Mouse (Mus musculus): Measurements from ENCODE around the gene Nt5dc3. TPM values are rescaled to one million over a fixed set of nuclear protein-coding genes. Genes with fewer than 3 reads are reported as not detected.
A peak's percentile ranks its signal among the peaks of the same experiment; 100 is the strongest.

Nt5dc3 gene
- total RNA-seq, 2 experiments from 2014 or later = 35.7 to 60.4 TPM

DNA sequence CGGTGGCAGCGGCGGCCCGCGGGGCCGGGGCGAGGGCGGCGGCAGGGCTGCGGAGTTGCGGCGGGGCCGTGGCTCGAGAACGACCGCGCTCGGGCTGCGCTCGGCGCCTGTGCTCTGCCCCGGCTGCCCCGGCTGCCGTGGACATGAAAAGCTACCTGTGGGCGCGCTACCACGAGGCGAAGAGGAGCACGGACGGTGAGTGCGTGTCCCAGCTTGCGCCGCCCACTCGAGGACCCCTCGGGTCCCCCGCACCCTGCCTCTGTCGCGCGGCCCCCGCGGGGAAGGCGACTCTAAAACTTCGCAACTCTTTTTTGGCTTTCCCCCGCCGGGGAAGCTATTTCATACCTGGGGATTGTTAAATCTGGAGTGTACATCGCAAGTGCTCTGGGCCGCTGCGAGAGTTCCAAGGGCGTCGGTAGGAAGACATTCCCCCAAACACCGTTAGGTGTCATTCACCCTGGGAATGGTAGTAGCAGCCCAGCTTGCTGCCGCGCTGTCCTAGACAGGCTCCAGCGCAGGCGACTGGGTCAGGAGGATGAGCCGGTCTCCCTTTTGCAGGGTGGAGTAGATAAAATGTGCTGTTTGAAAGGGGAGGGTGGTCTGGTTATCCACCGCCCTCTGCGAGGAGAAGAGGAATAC is 431 bp downstream of the Nt5dc3 start:
- DNase-seq = peak; percentile 50 to 57

DNA sequence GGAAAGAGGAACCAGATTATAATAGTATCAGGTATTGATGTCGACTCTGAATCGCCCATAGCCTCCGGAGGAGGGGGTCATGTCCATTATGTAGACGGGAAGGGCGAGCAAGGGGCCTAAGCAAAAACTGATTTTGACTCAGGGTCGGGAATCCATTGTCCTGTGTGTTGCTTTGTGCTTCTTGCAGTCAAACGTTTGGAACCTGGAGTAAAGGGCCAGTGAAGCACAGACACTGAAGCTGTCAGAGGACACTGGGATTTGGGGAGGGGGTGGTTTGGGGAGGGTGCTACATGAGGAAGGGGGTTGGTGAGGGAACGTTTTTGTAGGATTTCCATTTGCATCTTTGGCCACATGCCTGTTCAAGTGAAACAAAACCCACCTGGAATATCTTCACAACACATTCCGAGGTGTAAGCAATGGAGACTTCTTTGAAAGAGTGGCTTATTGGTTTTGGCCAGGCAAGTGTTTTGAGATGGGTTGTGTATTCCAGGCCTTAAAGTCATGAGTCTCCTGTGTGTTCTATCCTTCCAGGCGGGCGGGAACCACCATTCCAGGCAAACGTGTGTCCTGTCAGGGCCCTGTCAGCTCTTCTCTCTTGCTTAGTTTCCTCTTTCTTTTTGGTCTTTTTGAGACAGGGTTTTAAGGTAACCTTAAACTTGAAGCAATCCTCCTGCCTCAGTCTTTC is 1.2 kb downstream of the Nt5dc3 start:
- DNase-seq = no peak

DNA sequence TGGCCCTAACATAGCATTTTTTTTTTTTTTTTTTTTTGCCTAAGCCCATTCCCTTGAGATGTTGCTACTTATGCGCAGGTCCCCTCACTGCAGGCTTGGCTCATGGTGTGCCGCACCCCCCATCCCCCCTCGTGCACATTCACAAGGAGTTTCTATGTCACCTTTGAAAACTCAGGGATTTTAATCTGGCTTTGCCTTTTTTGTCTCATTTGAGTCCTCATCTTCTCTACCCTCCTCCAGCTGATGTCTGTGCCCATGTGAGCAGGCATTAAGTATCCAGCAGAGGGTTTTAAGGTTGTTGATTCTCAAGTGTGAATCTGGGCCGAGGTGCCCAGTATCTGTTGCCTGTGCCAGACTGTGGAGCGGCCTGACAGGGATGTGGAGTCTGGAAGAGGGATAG is 2.8 kb downstream of the Nt5dc3 start:
- DNase-seq = no peak

DNA sequence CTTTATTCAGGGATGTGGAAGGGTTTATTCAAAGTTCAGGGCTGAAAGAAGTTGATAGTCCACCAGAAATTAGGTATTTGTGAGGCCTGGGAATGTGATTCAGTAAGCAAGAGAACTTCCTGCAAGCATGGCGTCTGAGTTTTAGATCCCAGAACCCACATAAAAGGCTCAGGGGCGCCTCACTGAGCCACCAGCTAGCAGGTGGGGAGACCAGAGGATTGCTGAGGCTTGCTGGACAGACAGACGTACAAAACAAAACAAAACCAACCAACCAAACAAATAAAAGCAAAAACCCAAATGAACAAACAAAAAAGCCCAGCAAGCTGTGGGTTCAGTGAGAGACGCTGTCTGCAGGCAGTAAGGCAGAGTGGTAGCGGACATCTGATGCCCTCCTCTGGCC is 3.9 kb downstream of the Nt5dc3 start:
- DNase-seq = no peak

- DNase-seq = no peak
These were observed 4.8 kb downstream of the Nt5dc3 start for GRCm38 (mm10) chr10:86783561-86783960.

DNA sequence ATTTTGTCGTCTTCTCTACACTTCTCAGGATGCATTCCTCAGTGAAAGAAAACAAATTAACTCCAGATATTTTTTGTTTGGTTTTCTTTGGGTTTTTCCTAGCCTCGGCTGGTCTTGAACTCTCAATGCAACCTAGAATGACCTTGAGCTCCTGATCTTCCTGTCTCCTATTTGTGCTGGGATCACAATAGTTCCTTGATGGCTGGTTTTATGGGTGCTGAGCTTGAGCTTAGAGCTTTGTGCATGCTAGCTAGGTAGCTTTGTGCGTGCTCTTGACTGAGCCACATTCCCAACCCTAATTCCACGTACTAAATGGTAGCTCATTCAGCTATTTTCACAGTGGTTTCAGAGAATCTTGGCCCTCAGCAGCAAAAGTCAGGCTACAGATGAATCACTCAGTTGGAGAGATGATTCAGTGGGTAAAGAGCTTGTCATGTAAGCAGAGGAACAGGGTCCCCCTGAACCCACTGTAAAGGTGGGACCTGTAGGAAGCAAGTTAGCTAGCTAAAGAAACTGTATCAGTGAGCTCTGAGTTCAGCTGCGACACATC is 5.4 kb downstream of the Nt5dc3 start:
- no peak for DNase-seq

DNA sequence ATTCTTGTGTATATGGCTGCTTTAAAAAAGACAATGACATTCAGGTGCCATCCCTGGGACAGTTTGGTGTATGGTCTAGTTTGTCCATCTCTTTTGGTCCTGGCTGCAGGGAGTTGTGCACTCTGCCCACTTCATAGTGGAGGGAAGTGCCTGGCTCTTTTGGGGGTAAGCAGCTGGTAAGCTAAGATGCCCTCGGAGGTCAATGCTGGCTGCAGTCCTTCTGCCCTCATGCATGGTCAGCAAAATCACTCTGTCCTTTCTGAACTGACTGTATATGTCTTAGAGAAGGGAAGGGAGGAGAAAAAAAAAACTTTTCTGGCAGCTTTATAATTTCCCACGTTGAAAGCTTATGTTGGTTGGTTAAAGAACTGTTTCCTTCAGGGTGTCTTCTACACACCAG is 6.6 kb downstream of the Nt5dc3 start:
- no peak for DNase-seq

GRCm38 (mm10) chr10:86786083-86786482 is 7.3 kb downstream of the Nt5dc3 start:
- no peak for DNase-seq

DNA sequence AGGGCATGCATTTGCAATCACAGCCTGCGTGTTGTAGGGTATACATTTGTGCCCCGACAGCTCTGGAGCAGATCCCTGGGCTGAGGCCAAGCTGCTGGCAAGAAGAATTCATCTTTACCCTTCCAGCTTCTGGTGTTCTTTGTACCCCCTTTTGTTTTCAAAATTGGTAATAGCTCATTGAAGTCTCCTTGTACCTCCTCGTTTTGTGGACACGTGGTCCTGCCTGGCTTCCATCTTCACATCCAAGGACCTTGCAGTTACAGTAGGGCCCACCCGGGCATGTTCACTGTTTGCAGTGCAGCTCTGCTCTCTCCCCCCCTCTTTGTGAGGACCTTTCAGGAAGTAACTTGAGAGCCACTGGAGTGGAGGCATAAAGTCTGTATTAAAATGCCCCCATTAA is 9.4 kb downstream of the Nt5dc3 start:
- DNase-seq = no peak

DNA sequence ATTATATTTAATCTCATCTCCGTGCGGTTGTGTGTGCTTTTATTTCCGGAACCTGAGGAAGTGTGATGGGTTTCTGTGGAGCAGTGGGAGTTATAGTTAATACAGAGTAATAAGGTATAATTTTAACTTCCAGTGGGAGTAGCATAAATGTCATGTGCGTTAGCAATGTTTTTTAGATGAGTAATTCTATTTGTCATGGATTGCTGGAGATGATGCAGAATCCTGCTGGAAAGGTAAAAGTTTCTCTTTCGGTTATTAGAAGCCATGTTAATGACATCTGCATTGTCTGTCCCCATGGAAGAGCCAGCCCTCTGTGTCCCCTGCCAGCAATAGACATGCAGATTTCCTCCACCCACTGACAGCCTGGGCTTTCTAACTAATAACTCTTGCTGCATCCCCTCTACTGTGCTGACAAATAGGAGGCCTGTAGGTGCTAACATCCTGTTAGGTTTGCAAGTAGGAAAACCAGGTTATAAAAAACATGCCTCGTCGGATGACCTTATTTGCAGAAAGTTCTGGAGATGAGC is 10.4 kb downstream of the Nt5dc3 start:
- peak in 1 of 2 experiments; percentile 1 for DNase-seq

- peak in 1 of 2 experiments; percentile 44 for DNase-seq
These were observed 12.8 kb downstream of the Nt5dc3 start for GRCm38 (mm10) chr10:86791507-86792184.

DNA sequence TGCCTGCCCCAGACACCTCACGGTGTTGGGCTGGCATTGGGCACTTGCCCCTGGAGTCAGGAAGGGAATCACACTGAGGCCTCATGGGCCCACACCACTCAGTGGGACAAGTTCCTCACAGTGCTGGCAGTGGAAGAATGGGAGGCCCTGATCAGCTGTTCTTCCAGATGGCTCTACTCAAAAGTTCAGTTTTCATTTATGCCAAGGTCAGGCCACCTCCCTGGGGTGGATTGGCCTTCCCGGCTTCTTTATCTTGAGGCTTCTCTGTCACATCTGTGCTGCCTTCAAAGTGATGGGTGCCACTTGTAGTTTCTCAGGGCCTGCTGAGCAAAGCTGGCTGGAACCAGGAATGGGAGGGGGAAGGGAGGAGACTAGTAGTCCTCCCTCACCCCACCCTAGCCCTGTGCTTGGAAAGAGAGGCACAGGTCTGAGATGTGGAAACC is 14.7 kb downstream of the Nt5dc3 start:
- DNase-seq = peak in 1 of 2 experiments; percentile 70

GRCm38 (mm10) chr10:86794196-86794595 is 15.4 kb downstream of the Nt5dc3 start:
- peak in 1 of 2 experiments; percentile 0 for DNase-seq

GRCm38 (mm10) chr10:86794794-86795535 is 16.2 kb downstream of the Nt5dc3 start:
- peak in 1 of 2 experiments; percentile 23 for DNase-seq

GRCm38 (mm10) chr10:86796073-86796741 is 17.4 kb downstream of the Nt5dc3 start:
- DNase-seq = peak in 1 of 2 experiments; percentile 1

- DNase-seq = no peak
These were observed 28.6 kb downstream of the Nt5dc3 start for GRCm38 (mm10) chr10:86807362-86807761.

- DNase-seq = no peak
These were observed 29.4 kb downstream of the Nt5dc3 start for GRCm38 (mm10) chr10:86808013-86808758.

DNA sequence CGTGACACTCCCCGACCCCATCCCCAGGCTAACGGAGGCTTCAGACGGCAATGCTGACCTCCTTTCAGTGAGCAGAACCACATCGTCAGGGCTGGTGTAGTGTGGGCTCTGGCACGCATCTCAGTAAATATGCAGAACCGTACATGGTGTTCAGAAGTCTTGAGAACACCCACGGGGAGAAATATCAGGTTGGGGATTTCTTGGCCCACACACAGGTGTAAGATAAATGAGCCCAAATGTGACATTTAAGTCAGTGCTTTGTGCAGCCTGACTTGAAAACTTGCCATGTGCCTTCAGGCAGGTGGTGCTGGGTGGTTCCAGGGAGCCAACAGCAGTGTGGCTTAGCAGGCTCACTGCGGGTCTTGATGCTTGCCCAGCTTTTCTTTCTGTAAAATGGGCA is 31.2 kb downstream of the Nt5dc3 start:
- DNase-seq = no peak

DNA sequence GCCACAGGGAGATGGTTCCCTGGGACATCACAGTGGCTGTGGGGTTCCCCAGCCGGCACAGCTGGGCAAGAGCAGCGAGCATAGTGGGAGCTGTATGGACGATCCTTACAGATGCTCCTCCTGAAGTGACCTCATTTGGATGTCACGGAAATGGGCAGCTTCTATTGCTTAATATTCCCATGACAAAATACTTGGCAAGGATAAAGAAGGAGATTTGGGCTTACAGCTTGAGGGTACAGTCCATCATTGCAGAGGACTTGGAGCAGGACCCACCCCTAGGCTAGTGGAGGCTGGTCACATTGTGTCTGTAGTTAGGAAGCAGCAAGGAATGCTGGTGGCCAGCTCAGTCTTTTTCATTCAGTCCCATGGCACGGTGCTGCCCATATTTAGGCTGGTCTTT is 31.8 kb downstream of the Nt5dc3 start:
- no peak for DNase-seq

GRCm38 (mm10) chr10:86814292-86815131 is 35.7 kb downstream of the Nt5dc3 start:
- DNase-seq = peak; percentile 48 to 74

Measured in adrenal gland, postnatal 36 days (tissue).